ENCODE assay signal across 20 mouse cellular contexts in the genomic region with DNA sequence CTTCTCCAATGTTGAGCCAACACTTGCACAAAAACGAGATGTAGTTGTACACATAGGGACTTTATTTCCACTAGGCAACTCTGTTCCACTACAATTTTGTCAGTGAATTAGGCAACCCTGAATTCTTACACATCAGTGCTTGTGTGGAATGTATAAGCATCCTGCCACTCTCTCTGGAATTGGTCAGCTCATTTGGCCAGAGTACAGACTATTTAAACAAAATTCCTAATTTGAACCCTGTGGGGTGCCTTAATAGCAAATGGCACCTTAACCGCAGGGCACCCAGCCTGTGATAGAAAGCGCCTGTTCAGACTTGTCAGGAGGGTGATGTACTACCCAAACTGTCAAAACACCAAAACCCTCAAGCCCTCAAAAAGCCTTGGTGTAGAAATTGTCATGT. TPM values are rescaled to one million over a fixed set of nuclear protein-coding genes. Genes with fewer than 3 reads are reported as not detected.
A peak's percentile ranks its signal among the peaks of the same experiment; 100 is the strongest.
DNase-seq lines count a peak whose midpoint lies in the region; ATAC-seq lines count a peak whose summit lies in the region.
"Had no signal": no experiment of that assay in that cellular context is flagged by ENCODE, and none has a peak within 500 bp of the region (broad histone marks: within the 10 kb centered on the region; RNA-seq: fewer than 3 reads in every experiment).

No protein-coding gene starts in this region.

- no peaks in the 10 kb centered on the region for H3K36me3 ChIP-seq in midbrain, embryonic 11.5 days (ENCODE audit: control insufficient read depth, insufficient read depth, low read length)
- H3K36me3 ChIP-seq in midbrain, embryonic 14.5 days (ENCODE audit: control insufficient read depth, insufficient read depth, low read length): no peaks in the 10 kb centered on the region
- H3K36me3 ChIP-seq: embryonic facial prominence, embryonic 15.5 days; heart, embryonic 10.5 days; hindbrain, embryonic 13.5 days had no signal

- H3K4me3 ChIP-seq in midbrain, embryonic 11.5 days (ENCODE audit: low read depth, low read length): no peak overlapping the region
- H3K4me3 ChIP-seq in midbrain, embryonic 14.5 days (replicated peaks; ENCODE audit: low read depth, low read length): no peak overlapping the region
- H3K4me3 ChIP-seq: embryonic facial prominence, embryonic 15.5 days; heart, embryonic 10.5 days; hindbrain, embryonic 13.5 days had no signal

- no peak overlapping the region for H3K4me2 ChIP-seq in midbrain, embryonic 11.5 days
- no peak overlapping the region for H3K4me2 ChIP-seq in midbrain, embryonic 14.5 days (ENCODE audit: low read length)
- H3K4me2 ChIP-seq: embryonic facial prominence, embryonic 15.5 days; hindbrain, embryonic 13.5 days had no signal

- DNase-seq in heart, adult 11 months: peak; percentile 19
- no peak for DNase-seq in heart, adult 18-20 months
- DNase-seq in midbrain, embryonic 11.5 days (ENCODE audit: low spot score, missing footprints): peak; percentile 44
- DNase-seq in midbrain, embryonic 14.5 days: no peak
- DNase-seq in cerebellum, adult 9-10 months: peak; percentile 76
- peak; percentile 17 for DNase-seq in retina, postnatal 1 day
- no peak for DNase-seq in B cell, adult 2 months
- no peak for DNase-seq in left cerebral cortex, adult 11 months (ENCODE audit: low spot score)
- DNase-seq: adrenal gland, adult 8-10 months; gastrocnemius, postnatal 25 days; heart, postnatal 10 days; kidney, postnatal 14 days; liver; liver, postnatal 0 days; right cerebral cortex, postnatal 14 days had no signal

- H3K4me1 ChIP-seq in midbrain, embryonic 11.5 days (ENCODE audit: control insufficient read depth, insufficient read depth, low read length): no peaks in the 10 kb centered on the region
- no peaks in the 10 kb centered on the region for H3K4me1 ChIP-seq in midbrain, embryonic 14.5 days (ENCODE audit: control insufficient read depth, insufficient read depth, low read length)
- H3K4me1 ChIP-seq: embryonic facial prominence, embryonic 15.5 days; heart, embryonic 10.5 days; hindbrain, embryonic 13.5 days had no signal

- H3K27me3 ChIP-seq in midbrain, embryonic 11.5 days (ENCODE audit: control insufficient read depth, insufficient read depth, low read length): no peaks in the 10 kb centered on the region
- H3K27me3 ChIP-seq in midbrain, embryonic 14.5 days (ENCODE audit: control insufficient read depth, insufficient read depth, low read length): no peaks in the 10 kb centered on the region
- H3K27me3 ChIP-seq: embryonic facial prominence, embryonic 15.5 days; hindbrain, embryonic 13.5 days had no signal

- no peak for ATAC-seq in midbrain, embryonic 11.5 days (ENCODE audit: low FRiP score)
- ATAC-seq in midbrain, embryonic 14.5 days (ENCODE audit: low FRiP score, low TSS enrichment): no peak
- ATAC-seq: intestine, postnatal 0 days; liver, postnatal 0 days had no signal

- H3K9ac ChIP-seq in midbrain, embryonic 11.5 days (ENCODE audit: low read length): no peak overlapping the region
- H3K9ac ChIP-seq in midbrain, embryonic 14.5 days (replicated peaks; ENCODE audit: low read length): no peak overlapping the region
- H3K9ac ChIP-seq: embryonic facial prominence, embryonic 15.5 days; hindbrain, embryonic 13.5 days; liver, postnatal 0 days had no signal

- WGBS in midbrain, embryonic 11.5 days: 85% methylated on average over 3 of the region's 3 CpGs
- 85% methylated on average over 3 of the region's 3 CpGs for WGBS in midbrain, embryonic 14.5 days

- H3K9me3 ChIP-seq in midbrain, embryonic 11.5 days (ENCODE audit: control insufficient read depth, low read length): no peaks in the 10 kb centered on the region
- no peaks in the 10 kb centered on the region for H3K9me3 ChIP-seq in midbrain, embryonic 14.5 days (ENCODE audit: control insufficient read depth, low read length)
- H3K9me3 ChIP-seq: embryonic facial prominence, embryonic 15.5 days; heart, embryonic 10.5 days; hindbrain, embryonic 13.5 days had no signal

- H3K27ac ChIP-seq in midbrain, embryonic 11.5 days (ENCODE audit: low read depth, low read length): no peak overlapping the region
- H3K27ac ChIP-seq in midbrain, embryonic 14.5 days (replicated peaks; ENCODE audit: low read depth, low read length): no peak overlapping the region
- H3K27ac ChIP-seq: embryonic facial prominence, embryonic 15.5 days; heart, embryonic 10.5 days; hindbrain, embryonic 13.5 days had no signal

RNA-seq across cellular contexts. Expression of a gene that starts 56.4 kb away (rescaled TPM):
- 1 to 10 TPM; 3.7 to 3.9 TPM for total RNA-seq in heart, adult 18-20 months (2021)
- polyA plus RNA-seq in midbrain, embryonic 11.5 days (2014; fragmentation: Nextera tagmentation; extraction: Ambion mirVana): 1.7 and 2.2 TPM in 2 replicates
- polyA plus RNA-seq in midbrain, embryonic 14.5 days (2014; fragmentation: Nextera tagmentation; extraction: Ambion mirVana): 0.46 and 0.92 TPM in 2 replicates
- total RNA-seq: megakaryocyte progenitor cell, adult 5-6 weeks had no signal

Comparison
In these comparisons a context has a peak if more than half of its experiments do, and no peak if none do; other contexts are left out.
1. DNase-seq: peak in heart, adult 11 months (single experiment), midbrain, embryonic 11.5 days (single experiment), cerebellum, adult 9-10 months (single experiment) and retina, postnatal 1 day (single experiment); none in heart, adult 18-20 months (0 of 2), midbrain, embryonic 14.5 days (single experiment), B cell, adult 2 months (0 of 2) and left cerebral cortex, adult 11 months (single experiment).